Mouse (Mus musculus) layer of hippocampus, postnatal 10 days (tissue): Measurements from ENCODE around the gene Bicra. TPM values are rescaled to one million over a fixed set of nuclear protein-coding genes. Genes with fewer than 3 reads are reported as not detected.
A peak's percentile ranks its signal among the peaks of the same experiment; 100 is the strongest.

Experiments used
- DNase-seq, 2 experiments: peaks; one replicate each; pipeline ENCODE4 v3.0.0; 2021; ENCODE audit warnings: low spot score in 2 of 2
- total RNA-seq, 2 experiments: library from RNA; stranded (reverse); gene quantifications; 2 replicates each; pipeline ENCODE4 v1.2.3; 2021

Gene Bicra
- total RNA-seq, 2 experiments from 2014 or later = 19.3 to 21.1 TPM

DNA sequence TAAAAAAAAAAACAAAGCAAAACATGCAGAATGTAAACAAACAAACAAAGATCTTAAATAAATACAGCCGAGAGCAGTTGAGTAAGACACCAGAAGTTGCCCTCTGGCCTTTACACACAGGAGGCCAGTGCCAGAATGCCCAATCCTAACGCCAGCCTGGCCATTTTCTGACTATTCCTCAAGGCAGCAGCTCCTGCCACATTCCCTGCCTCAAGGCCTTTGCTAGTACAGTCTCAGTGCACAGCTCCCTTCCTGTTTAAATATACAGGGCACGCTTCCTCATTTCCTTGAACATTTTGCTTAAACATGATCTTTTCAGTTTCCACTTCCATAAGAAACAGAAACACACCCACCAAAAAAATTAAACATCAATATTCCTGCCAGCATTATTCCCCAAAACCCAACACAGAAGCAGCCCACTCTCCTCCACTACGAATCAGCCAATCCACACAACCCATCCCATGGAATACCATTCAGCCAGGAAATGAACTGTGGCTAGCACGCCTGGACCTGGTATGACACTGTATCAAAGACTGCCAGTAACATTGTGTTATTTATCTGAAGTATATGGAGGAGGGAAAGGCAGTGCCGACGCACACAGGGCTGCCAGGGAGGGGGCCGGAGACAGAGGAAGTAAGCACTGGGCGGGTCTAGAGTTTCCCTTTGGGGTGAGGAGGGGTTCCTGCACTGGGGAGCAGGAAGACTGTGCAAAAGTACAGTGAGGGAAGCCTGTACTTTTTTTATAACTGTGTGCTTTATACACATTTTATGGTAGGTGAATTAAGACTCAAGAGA, 29.5 kb downstream of the Bicra start:
- no peak for DNase-seq

DNA sequence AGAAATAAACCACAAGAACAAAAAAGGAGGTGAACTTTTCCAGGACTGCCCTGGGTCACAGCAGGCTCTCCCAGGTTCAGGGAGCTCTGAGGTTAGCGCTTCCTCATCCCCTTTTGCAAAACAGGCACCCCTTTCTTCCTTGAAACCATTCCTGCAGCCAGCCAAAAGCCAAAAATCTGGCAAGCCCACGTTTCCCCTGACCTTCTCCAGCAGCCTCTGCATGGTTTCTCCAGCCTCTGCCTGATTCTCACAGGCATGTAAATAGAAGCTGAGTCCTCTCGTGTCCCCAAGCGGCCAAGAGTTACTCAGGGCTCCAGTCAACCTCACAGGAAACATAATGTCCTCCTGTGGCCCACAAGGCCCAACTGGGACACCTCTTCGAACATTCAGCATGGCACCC, 32.3 kb downstream of the Bicra start:
- DNase-seq = no peak

DNA sequence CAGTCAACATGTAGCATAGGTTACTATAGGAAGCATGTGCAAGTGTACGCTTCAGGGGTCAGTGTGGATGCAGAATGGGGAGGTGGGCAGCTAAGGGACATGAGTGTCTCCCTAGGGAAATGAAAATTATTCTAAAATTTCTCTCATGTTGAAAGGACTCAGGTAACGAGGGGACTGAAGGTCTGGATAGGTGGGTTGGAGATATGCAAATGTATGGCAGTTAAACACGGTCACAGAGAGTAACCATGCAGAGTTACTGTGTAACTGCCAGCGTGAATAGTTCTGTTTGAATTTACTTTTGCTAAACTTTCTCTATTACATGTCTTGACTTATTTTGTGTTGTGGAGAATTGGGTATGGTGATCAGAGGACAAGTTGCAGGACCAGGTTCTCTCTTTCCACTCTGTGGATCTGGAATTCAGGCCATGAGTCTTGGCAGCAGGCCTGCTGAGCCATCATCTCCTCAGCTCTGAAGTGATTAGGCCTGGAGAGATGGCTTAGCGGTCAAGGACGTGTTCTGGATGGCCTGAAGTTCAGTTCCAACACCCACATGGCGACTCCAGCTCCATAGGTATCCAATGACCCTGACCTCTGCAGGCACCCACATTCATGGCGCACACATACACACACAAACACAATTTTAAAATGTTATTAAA, 33.1 kb downstream of the Bicra start:
- no peak for DNase-seq

DNA sequence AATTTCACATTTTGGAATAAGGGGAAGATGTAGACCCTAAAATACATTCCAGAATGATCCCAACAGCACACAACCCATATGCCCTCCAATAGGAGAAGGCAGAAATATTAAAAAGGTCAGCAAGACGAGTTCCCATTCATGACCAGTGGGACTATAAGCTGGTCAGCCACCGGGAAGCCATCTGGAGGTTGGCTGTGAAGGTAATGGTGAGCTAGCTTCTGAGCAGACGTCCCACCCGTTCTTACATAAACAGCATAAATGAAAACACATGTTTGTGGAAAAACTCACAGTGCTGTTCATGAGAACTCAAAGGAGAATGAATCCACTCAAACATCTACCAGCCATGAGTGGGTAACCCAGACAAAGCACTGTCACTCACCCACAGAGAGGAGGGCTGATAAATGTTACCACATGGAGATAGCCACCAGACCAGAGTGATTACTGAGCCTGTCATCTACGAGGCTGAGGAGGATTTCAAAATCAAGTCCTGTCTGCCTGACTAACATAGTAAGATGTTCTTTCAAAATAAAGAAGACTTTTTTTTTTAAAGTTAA, 33.9 kb downstream of the Bicra start:
- DNase-seq = no peak

DNA sequence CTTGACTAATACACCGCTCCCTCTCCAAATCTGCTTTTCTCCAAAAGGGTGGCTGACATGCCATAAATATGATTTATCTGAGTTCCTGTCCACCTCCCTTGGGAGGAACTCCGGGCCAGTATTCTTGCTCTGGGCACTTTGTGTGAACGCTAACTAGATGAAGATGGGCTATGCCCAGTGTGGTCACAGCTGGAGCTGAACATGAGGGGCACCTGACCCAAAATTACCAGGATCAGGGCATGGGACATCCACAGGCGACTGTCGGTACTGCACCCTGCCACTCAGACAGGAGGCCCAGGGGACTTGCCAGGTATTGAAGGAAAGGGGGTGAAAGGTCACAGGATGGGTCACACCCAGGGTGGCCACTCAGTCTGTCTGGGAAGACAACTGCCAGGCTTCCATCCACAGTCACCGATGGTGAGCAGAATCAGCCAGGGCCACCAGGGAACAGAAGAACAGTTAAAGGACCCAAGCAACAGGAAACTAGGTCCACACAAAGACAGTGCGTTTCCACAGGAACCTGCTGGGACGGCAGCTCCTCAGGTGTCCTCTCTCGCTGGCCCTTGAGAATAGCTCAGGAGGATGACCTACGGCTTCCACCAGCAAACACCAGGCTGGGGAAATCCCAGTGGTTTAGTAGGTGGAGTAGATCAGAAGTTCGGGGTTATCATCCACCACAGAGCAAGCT, 35.0 kb downstream of the Bicra start:
- DNase-seq = peak in 1 of 2 experiments; percentile 51

DNA sequence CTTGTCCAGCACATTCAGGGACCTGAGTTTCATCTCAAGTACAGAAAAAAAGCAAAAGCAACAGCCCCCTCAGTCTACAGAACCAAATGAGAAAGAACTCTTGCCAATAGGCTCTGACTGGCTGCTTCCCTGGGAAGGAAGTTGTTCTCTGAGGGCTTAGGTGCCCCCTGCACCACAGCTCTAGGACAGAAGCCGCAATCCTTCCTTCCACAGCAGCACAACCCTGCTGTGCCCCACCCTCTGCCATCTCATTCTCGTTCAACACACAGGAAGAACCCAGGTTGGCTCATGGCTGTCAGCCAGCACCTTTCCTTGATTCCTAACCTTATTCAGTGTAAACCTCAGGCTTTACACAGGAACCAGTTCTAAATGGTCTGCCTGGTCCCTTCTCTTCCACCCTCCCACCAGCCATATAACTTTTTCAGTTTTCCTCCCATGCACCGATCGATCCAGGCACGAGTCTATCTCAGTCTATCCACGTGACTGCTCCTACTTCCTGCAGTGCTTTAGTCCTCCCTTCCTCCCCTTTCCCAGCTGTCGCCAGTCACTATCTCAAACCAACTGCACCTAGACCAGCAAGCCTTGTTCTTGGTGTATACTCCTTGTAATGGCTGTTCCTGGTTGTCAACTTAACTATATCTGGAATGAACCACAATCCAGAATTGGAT, 36.2 kb downstream of the Bicra start:
- DNase-seq = no peak

DNA sequence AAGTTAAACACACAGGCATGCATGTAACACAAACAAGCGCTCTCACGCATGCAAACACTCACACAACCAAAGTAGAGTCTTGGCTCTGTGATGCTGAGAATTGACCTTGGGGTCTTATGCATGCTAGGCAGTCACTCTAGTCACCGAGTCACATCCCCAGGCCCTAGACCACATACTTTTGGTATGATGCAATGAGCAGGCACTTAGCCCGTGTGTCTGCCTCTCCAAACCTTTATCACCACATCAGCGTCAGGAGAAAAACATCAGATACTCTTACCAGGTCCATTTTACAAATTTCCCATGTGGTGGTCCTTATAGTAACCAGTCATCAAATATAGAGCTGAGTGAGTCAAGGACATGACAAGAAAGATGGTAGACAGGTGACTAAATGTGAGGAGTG, 37.1 kb downstream of the Bicra start:
- DNase-seq = no peak

DNA sequence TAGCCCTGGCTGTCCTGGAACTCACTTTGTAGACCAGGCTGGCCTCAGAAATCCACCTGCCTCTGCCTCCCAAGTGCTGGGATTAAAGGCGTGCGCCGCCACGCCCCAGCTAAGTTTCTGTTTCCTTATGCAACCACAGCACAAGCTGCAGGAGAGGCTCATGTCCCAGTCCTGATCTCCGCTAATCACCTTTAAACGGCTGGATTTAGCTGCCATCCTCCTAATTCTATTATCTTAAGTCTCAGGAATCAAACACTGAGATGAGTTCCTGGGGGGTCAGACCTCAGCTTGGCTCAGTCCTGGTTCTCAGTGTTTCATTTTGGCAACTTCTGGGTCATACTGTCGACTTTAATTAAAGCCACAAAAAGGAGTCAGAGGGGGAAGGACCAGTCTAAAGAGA, 38.1 kb downstream of the Bicra start:
- DNase-seq = no peak

DNA sequence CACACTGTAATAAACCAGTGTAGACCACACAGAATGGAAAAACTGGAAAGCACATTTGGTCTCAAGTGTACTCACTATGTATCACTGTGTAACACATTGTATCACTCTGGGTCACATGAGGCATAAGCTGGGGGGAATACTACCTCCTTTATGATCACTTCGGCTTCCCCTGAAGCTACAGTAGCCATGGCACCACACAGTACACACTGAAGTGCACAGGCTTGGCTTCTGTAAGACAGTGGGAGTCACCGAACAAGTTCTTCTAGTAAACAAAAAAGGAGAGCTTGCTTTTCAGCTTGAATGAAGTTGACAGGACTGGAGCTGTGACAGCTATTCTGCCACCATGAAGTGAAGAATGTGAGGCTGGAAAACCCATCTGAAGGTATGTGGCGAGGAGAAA, 42.7 kb downstream of the Bicra start:
- DNase-seq = no peak

DNA sequence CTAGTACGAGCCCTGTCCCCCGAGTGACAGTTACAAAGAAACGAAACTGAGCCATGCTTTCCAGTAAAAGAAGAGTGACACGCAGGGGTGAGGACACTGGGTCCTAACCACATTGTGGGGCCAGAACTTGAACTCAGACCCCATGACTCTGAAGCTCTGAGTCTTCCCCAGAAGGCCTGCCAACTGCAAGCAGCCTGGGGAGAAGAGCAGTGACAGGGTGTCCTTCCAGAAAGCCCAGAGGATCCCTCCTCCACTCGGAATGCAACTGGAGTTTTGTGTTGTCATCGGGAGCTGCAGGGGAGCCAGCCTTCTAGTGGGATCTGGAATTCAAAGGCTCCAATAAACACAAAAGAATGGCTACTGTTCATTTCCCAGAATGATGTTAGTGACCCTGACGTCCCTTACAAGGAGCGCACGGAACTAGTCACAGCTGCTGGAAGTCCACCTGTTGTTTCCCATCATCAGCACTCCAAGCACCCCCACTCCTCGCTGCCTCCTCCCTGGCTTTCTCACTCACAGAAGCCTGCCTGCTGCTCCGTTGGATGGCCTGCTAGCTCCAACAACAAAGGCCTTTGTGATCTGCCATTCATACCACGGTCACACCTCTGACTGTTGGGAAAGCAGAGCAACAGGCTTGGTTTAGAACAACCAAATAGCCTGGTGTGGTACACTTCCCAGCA, 43.4 kb downstream of the Bicra start:
- no peak for DNase-seq

DNA sequence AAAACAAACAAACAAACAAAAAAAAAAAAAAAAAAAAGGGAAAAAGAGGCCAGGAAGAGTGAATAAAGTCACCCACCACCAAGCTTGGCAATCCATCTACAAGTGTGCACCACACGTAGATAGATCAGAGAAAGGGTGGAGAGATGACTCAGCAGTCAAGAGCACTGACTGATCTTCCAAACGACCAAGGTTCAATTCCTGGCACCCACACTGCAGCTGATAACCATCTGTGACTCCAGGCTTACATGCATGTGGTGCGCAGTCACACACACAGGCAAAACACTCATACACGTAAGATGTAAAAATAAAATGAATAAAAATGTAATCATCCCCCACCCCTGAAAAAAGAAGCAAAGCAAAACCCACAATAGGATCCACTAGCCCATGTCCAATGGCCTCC, 44.7 kb downstream of the Bicra start:
- no peak for DNase-seq

DNA sequence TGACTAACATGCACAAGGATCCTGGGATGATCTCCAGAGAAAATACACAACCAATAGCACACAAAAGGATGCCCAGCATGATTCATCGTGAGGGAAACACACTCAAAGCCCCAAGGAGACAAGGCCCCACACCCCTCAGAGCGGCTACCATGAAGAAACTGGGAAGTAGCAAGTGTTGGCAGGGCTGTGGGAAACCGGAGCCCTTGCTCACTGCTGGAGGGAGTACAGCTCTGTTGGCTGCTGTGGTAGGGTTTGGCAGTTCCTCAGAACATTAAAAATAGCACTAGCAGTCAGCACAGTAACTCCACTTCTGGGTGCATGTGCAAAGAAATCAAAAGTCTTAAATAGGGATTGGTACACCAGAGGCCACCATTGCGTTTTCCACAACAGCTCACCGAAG, 45.5 kb downstream of the Bicra start:
- DNase-seq = peak; percentile 59 to 64

DNA sequence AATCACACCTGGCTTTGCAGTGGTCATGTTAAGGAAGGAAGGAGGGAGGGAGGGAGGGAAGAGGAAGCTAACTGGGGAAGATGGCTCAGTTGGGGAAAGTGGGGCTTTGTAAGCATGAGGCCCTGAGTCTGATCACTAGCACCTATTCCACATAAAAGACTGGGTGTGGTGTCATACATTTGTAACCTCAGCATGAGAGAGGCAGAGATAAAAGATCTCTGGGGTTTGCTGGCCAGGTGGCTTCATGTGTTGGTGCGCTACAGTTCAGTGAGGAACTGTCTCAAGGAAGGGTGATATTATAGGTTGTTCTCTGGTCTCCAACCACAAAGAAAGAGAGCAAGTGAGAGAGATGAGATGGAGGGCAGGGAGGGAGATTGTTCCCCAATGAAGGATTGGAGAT, 46.0 kb downstream of the Bicra start:
- DNase-seq = no peak

DNA sequence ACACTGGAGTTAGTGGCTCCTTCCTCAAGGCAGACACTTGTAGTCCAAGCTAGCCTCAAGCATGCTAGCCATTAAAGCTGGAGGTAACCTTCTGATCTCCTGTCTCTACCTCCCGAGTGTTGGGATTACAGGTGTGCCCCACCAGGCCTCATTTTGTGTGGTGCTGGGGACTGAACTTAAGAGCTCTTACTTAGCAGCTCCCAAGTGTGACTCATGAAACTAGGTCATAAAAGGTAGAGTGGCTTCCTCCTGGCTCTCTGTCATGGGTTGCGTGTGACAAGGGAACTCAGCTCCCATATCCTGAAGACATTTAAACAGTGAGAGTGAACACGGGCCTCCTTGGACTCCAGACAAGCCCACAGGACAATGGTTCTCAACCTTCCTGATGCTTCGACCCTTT, 53.9 kb downstream of the Bicra start:
- no peak for DNase-seq

DNA sequence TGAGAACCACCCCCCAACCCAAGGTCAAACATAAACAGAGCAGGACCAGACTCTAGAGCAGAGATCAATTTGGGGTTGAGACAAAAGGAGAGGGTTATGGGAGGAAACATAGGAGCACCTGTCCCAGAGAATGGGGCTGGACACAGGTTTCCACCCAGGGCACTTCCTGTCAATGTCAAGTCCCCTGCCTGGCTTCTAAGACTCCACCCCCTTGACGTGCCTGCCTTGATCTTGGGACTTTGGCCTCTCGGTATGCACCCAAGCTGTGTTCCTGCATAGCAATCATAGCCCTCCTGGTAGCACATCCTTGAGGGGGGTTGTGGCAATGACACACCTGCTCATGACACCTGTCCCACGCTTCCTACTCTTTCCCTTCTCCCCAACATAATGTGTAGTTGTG, 54.6 kb downstream of the Bicra start:
- DNase-seq = no peak

DNA sequence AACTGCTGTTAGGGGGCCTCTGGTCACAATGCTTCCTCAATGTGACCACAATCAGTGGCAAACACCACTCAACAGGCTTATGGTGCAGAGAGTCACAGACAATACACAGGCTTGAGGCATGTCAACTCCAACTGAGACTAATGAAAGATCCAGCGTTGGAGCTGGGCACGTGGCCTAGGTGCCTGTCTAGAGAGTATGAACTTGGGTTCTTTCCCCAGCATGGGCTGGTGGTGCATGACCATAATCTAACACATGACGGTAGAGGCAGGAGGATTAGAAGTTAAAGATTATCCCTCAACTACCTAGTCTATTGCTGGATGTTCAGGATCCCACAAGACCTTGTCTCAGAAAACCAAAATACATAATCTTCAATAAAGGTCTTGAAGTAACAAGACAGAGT, 56.0 kb downstream of the Bicra start:
- DNase-seq = no peak

DNA sequence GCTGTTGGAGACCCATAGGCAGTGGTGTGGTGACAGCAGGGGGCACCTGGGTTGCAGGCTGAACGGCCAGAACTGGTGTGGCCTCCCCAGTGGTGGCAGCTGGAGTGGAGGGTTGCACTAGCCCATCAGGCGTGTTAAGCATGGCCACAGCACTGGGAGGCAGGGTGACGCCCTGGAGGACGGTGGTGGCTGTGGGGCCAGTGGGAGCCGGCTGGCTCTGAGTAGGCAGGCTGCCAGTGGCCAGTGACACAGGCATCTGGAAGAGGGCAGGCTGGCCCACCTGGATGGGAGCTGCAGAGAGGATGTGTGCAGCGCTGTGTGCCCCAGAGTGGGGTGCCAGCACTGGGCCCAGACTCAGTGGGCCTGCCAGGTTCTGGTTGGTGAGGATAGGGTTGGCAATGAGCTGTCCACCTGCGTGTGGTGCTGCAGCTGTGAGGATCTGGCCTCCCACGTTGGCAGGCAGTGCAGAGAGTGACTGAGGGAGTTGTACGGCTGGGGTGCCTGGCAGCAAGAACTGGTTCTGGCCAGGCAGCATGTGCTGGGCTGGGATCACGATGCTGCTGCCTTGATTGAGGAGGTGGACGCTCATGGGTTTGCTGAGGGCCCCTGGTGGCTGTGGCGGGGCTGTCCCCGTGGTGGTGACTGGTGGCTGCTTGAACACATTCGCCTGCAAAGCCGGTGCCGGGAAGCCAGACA, 59.9 kb downstream of the Bicra start:
- no peak for DNase-seq

DNA sequence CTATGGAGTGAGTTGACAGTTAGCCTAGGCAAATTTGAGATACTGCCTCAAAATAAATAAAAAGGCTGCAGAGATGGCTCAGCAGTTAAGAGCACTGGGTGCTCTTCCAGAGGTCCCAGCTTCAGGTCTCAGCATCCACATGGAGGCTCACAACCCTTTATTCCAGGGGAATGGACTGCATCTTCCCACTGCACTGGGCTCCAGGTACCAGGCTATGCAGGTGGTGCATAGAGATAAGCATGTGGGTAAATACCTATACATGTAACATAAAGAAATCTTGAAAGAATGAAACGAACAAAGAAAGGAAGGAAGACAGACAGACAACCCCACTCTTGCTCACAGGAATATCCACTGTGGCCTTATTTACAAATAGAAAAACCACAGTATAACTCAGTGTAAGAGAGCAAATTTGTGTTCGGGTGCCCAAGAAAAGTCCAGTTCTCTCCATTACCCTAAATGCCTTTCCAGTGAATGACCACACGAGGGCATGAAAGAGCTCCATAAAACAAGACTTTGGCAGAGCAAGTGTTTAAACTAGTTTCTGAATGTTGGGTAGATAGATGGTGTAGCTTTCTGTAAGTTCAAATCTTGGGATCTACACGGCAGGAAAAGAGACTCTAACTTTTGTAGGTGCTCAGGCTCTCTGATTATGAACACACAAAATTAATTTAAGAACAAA, 64.9 kb downstream of the Bicra start:
- peak in 1 of 2 experiments; percentile 40 for DNase-seq

DNA sequence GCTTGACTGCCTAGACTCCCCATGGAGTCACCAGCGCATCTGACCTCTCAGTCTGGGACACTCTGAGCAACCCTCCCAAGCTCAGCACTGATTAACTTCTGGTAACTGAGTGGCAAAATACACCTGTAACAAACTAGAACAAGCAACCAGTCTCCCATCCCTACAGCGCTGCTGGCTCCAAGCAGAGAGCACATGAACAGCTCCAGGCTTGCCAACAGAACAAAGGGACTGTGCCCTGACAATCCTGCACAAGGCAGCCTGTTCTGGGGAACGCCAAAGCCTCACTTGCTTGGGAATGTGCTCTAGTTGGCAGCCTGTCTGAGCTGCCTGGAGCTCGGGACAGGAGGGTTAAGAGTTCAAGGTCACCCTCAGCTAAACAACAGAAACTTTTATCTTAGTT, 66.2 kb downstream of the Bicra start:
- DNase-seq = peak; percentile 33 to 35

DNA sequence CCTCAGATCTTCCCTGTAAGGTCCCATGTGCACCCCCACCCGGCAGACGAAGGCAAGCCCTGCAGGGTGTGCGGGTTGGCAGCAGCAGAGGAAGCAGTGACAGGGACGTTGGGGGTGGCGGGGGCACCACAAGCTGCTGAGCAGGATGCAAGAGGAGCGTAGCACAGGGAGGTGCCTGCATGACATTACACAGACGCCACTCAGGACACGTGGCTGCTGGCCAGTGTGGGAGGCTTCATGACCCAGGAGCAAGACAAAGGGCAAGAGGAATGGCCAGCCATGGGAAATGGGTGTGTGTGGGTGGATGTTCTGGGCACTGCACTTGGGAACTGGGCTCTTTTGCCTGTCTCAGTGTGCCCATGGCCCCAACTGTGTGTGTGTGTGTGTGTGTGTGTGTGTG, 67.5 kb downstream of the Bicra start:
- peak; percentile 42 to 43 for DNase-seq
